Mouse (Mus musculus) midbrain, postnatal 0 days (tissue): ENCODE results near the gene Plscr2. TPM values are rescaled to one million over a fixed set of nuclear protein-coding genes. Genes with fewer than 3 reads are reported as not detected.
A peak's percentile ranks its signal among the peaks of the same experiment; 100 is the strongest.

Source experiments
- ATAC-seq: fragments of 200-750 bp; cut with Nextera tagmentation; 2 replicates; pipeline ENCODE4 v1.8.0; 2017; ENCODE audit warnings: moderate number of reproducible peaks, mild to moderate bottlenecking, moderate TSS enrichment, moderate library complexity; ENCODE audit not compliant: low FRiP score
- DNase-seq: peaks from one replicate; pipeline ENCODE4 v3.0.0-alpha.2; 2015; ENCODE audit warnings: low spot score
- H3K27ac ChIP-seq: fragments of 300-500 bp; sonication (generic); 2 replicates; pipeline ENCODE4 v1.5.1; 2014; ENCODE audit warnings: low read depth, mild to moderate bottlenecking, low read length, mixed read lengths
- H3K27me3 ChIP-seq: fragments of 300-500 bp; sonication (generic); 2 replicates; pipeline ENCODE4 v1.6.1; 2014; ENCODE audit warnings: low read length, control low read depth, mixed read lengths; ENCODE audit not compliant: insufficient read depth
- H3K36me3 ChIP-seq: fragments of 300-500 bp; sonication (generic); 2 replicates; pipeline ENCODE4 v1.6.1; 2014; ENCODE audit warnings: low read length, control low read depth, mixed read lengths; ENCODE audit not compliant: insufficient read depth
- H3K4me1 ChIP-seq: fragments of 300-500 bp; sonication (generic); 2 replicates; pipeline ENCODE4 v1.6.1; 2014; ENCODE audit warnings: mild to moderate bottlenecking, control low read depth, antibody characterized with exemption, low read length, mixed read lengths; ENCODE audit not compliant: insufficient read depth
- H3K4me2 ChIP-seq: fragments of 300-500 bp; sonication (generic); 2 replicates; pipeline ENCODE4 v1.6.1; 2014; ENCODE audit warnings: low read depth, mild to moderate bottlenecking, low read length, mixed read lengths; ENCODE audit not compliant: poor library complexity, severe bottlenecking
- H3K4me3 ChIP-seq: fragments of 300-500 bp; sonication (generic); 2 replicates; pipeline ENCODE4 v1.5.1; 2014; ENCODE audit warnings: low read depth, mild to moderate bottlenecking, low read length, moderate library complexity
- H3K9ac ChIP-seq: fragments of 300-500 bp; sonication (generic); replicated peaks from 2 replicates; pipeline ENCODE4 v1.6.1; 2014; ENCODE audit warnings: mild to moderate bottlenecking, low read length, moderate library complexity, mixed read lengths; ENCODE audit not compliant: poor library complexity, severe bottlenecking
- H3K9me3 ChIP-seq: fragments of 300-500 bp; sonication (generic); 2 replicates; pipeline ENCODE4 v1.6.1; 2016; ENCODE audit warnings: low read length, control low read depth
- CTCF ChIP-seq: IDR thresholded peaks from 2 replicates; pipeline ENCODE4 v1.5.1; 2016; ENCODE audit warnings: antibody characterized with exemption, mild to moderate bottlenecking
- WGBS: fragments of 180-500 bp; shearing (Covaris S2); extraction: QIAGEN DNeasy Blood & Tissue Kit; methylation state at CpG from one replicate; pipeline ENCODE4 v1.1.7; 2014; 5-methylcytosine and 5-hydroxymethylcytosine counted together
- polyA plus RNA-seq: library from polyadenylated mRNA; unstranded; fragments of >200 nt; fragmentation: Nextera tagmentation; extraction: Ambion mirVana; gene quantifications from 2 replicates; pipeline ENCODE4 v1.2.1, GENCODE M21; 2015
- total RNA-seq: library from RNA; depleted of rRNA; stranded (reverse); fragments of >200 nt; gene quantifications from 2 replicates; pipeline ENCODE4 v1.2.3, GENCODE M21; 2014

Plscr2 gene
- total and polyA plus RNA-seq, 2 experiments from 2014 or later: 1.5 to 1.9 TPM

GRCm38 (mm10) chr9:92234901-92235458, 40.4 kb upstream of the Plscr2 start:
- TF ChIP-seq CTCF: no peak
- H3K27ac ChIP-seq: no peak overlapping the region
- no peaks in the 10 kb centered on the region for H3K36me3 ChIP-seq
- H3K4me3 ChIP-seq: no peak overlapping the region
- H3K27me3 ChIP-seq: no peaks in the 10 kb centered on the region
- H3K9ac ChIP-seq: no peak overlapping the region
- H3K4me2 ChIP-seq: no peak overlapping the region
- ATAC-seq (no peak), DNase-seq (no peak)
- H3K4me1 ChIP-seq: no peaks in the 10 kb centered on the region
- WGBS: 90% methylated on average over 11 of the region's 11 CpGs
- H3K9me3 ChIP-seq: no peaks in the 10 kb centered on the region

DNA sequence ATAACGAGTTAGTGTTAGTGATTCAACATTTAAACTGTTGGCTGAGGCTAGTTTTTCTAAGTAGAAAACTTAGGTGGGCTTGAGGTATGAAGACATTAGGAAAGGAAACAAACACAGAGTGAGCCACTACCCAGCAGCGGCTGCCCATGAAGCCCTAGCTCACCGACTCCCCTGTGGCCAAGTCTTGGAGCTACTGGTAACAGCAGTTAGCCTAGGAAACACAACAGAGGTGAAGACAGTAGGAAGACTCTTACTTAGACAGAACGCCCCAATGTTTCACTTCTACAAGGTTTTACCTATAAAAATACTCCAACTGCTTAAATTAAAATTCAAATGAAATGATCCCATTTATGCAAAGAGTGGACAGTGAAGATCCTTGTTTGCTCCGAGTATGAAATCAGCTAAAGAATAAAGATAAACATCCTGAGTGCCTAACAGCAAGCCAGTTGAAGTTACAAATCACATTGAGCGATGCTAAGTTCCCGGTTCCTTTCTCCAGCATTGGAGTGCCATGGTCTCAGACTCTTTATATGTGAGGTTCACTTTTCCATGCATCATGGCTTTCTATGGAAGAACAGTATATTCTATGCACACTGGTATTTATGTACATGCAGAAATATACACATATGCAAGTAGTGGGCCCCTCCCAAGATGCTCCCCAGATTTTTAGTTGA, 26.5 kb upstream of the Plscr2 start:
- Histone ChIP-seq H3K4me1 (no peaks in the 10 kb centered on the region), H3K4me3 (no peak overlapping the region), H3K36me3 (no peaks in the 10 kb centered on the region), H3K27me3 (no peaks in the 10 kb centered on the region), H3K9me3 (no peaks in the 10 kb centered on the region), H3K4me2 (no peak overlapping the region), H3K9ac (no peak overlapping the region), H3K27ac (no peak overlapping the region)
- TF ChIP-seq CTCF: no peak
- DNase-seq: no peak
- 82% methylated on average over 7 of the region's 7 CpGs for WGBS
- no peak for ATAC-seq

DNA sequence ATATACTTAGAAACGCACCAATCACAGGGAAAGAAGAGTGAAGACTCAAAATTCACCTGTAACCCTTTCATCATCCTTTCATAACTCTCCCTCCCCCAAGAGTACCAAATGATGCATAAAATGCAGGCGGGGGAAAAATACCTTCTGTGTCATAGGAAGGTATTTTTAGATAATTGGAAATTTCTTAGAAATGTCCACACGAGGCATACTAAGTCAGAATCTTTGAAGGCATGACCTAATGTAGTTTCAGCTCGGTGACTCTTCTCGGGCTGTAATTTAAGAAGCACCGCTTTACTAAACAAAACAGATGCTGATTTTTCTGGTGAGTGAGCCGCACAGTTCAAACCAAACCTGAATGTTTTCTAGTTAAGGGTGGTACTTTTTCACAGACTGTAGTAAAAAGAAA, 26.0 kb upstream of the Plscr2 start, which contains the start of gene Plscr1:
Gene Plscr1, plus strand, starts transcription at position 304 of the 406 bp plus-strand sequence.
- Histone ChIP-seq H3K27me3 (no peaks in the 10 kb centered on the region), H3K9me3 (no peaks in the 10 kb centered on the region), H3K9ac (peak within 1 kb of the TSS; percentile 62), H3K4me1 (no peaks in the 10 kb centered on the region), H3K4me3 (peak within 1 kb of the TSS; percentile 59), H3K4me2 (peak within 1 kb of the TSS; percentile 92), H3K27ac (peak within 1 kb of the TSS; percentile 59), H3K36me3 (no peaks in the 10 kb centered on the region)
- no peak for TF ChIP-seq CTCF
- 36% methylated on average over 7 of the region's 7 CpGs for WGBS
- ATAC-seq (0 out of 2 replicates have a peak, but pooled peaks have one; percentile 8), DNase-seq (no peak)

DNA sequence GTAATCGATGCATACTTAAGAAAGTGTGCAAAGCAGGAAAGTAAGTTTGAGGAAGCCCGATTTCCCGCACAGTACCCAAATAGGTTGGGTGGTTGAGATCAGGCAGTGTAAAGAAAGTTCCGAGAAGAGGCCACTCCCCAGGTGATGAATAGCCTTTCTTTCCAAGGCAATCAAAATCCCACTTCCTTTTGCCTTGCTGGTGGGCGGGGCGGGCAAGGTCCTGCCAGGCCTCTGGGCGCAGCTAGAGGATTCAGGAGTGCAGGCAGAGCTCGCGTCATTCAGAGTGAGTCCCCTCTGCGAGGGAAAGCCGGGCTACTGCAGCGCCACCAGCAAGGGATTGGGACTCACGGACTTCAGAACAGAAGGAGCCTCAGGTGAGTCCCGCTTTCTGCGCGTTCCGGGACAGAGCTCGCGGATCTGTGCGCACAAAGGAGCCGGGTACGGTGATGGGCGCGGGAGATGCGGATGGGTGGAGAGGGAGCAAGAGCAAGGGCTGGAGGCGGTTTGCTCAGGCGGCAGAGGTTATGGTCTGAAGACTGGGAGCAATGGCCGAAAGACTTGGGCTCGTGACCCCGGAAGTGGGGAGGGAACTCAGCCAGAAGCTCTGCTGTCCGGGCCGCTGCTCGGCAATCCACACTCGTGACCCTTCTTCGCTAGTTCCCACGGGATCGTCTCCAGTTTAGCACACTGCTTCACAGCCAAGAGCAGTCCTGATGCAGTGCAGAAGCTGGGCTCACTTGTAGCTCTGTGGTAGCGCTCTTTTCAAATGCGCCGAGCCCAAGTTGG, 25.2 kb upstream of the Plscr2 start:
- H3K27me3 ChIP-seq: no peaks in the 10 kb centered on the region
- peak overlapping the region; percentile 59 for H3K27ac ChIP-seq
- H3K9ac ChIP-seq: peak overlapping the region; percentile 62
- no peaks in the 10 kb centered on the region for H3K4me1 ChIP-seq
- under 1% methylated on average over 38 of the region's 40 CpGs for WGBS
- peak overlapping the region; percentile 59 for H3K4me3 ChIP-seq
- ATAC-seq: peak; percentile 88
- H3K4me2 ChIP-seq: peak overlapping the region; percentile 92
- peak; percentile 17; the same call in 1 of the 2 replicates for TF ChIP-seq CTCF
- H3K9me3 ChIP-seq: no peaks in the 10 kb centered on the region
- peak; percentile 79 for DNase-seq
- no peaks in the 10 kb centered on the region for H3K36me3 ChIP-seq

GRCm38 (mm10) chr9:92252718-92253117, 22.7 kb upstream of the Plscr2 start:
- Histone ChIP-seq H3K4me1 (no peaks in the 10 kb centered on the region), H3K27me3 (no peaks in the 10 kb centered on the region), H3K4me2 (no peak overlapping the region), H3K36me3 (no peaks in the 10 kb centered on the region), H3K4me3 (no peak overlapping the region), H3K9ac (no peak overlapping the region), H3K27ac (no peak overlapping the region), H3K9me3 (no peaks in the 10 kb centered on the region)
- no peak for DNase-seq
- ATAC-seq: no peak
- WGBS: 78% methylated on average over 5 of the region's 5 CpGs
- TF ChIP-seq CTCF: no peak
